Mouse (Mus musculus): ENCODE measurements around the gene Nadsyn1.
A peak's percentile ranks its signal among the peaks of the same experiment; 100 is the strongest.

Gene Nadsyn1

DNA sequence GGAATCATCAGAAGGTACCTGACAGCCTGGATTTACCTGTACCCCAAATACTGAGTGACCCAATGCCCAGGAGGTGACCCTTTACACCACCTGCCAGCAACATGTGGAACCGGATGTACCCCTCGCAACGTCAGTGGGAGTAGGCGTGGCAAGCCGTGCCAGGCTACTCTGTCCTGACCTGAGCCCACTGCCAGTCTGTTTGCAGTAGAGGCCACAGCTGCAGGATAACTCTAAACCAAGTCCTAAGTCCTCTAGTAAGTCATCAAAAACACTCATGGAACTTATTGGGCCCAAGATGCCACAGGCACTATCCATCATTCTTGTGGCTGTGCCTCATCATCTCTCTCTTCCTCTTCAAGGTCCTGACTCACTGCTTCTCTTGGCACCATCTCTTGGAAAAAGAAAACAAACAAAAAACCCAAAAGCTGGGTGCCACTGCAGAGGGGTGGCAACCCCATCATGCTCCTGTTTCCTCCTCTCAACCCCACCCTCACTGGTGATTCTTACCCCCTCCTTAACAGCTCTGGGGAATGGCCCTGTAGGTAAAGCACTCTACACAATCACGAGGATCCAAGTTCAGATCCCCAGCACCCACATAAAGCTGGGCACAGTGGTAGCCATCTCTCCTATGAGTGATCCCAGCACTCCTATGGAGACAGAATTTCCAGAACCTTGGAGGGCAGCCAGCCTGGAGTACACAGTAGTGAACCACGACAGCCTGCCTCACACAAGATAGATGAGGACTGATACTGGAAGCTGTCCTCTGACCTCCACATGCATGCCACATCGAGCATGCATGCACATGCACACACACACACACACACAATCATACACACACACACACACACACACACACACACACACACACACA, 21.2 kb downstream of the Nadsyn1 start:
- no peak for DNase-seq

DNA sequence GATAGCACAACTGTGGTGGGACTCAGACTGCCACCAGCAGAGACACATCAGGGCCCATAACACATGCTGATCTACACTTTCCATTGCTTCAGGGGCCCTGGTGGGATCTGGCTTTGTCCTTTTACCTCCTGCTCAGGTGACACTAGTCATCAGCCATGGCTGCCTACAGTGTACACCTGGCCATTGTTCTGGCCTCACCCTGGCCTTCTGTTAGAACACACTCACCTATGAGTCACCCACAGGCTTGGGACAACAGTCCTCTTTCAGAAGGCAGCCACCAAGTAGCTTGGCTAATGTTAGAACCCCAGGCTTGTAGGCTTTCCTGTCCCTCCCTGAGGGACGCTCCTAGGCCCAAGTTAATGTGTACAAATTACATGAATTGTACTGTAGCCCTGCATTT, 21.9 kb downstream of the Nadsyn1 start:
- no peak for DNase-seq

GRCm38 (mm10) chr7:143798783-143799182, 23.9 kb downstream of the Nadsyn1 start:
- no peak for DNase-seq

DNA sequence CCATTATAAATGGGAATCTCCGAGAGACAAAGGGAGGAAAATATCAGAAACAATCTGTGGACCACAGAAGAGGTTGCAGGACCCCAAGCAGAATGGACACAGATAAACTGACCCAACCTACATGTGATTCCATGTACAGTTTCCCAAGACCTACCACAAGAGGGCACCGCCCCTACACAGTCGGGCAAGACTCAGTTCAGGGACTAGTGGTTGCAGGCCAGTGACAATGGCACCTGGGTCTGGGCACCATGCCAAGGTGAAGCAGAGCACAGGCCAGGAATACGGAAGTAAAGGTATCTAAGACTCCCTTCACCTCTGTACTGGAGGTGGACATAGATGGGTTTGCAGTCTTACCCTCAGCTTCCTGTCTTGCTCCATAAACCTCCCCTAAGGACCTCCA, 29.5 kb downstream of the Nadsyn1 start:
- DNase-seq: peak; percentile 79 to 84

DNA sequence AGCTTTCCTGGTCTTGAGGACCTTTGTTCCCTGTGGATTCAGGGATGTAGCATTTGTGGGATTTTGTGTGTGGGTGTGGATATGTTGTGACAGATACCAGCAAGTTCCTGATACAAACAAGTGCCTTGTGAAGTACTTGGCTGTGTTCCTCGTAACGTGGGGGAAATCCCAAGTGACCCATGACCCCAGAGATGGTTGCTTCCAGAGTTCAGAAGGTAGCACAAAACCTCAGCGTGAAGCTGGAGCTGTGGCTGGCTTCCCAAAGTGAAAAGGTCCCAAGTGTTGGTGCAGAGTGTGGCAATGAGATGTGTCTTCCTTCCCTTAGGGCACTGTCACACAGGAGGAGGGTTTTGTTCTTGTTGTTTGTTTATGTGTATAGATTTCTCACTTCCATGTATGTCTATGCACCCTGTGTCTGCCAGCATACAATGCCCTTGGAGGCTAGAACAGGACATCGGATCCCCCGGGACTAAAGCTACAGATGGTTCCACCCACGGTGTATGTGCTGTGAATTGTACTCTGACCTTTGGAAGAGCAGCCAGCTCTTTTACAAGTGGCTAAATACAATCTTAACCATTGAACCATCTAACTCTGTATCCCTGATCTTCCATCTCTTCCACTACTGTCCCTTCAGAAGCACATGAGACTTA, 30.2 kb downstream of the Nadsyn1 start:
- no peak for DNase-seq

GRCm38 (mm10) chr7:143783996-143784829, 38.4 kb downstream of the Nadsyn1 start, which contains the start of gene Mrgpre:
Mrgpre (minus strand) TSS chr7:143784500.
- peak; percentile 67 to 70 for DNase-seq

DNA sequence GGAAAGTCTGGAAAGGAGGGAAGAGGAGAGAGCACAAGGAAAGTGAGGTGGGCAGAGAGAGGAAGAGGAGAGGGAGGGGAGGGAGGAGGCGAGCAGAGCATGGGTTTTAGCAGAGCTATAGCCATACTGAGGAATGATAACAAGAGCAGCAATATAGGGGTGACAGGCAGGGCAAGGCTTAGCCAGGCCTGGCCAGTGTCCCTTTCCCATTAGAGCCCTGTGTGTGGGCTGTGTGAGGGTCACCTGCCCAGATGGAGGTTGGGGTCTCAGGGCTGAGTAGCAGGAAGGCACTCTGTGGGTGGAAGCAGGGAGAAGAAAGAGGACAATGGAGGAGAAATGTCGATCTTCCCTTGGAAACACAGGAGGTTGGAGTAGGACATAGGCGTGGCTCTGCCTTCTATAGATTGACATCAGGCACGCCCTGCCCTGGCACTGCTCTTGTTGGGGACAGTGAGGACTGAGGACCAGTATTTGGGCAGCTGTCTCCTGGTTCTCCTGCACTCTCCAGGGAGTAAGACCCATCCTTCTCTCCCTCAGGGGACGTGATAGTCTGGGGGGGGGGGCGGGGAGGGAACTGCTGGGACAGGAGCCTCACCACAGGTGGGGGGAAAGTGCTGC, 39.2 kb downstream of the Nadsyn1 start:
- no peak for DNase-seq

- no peak for DNase-seq
These were observed 45.3 kb downstream of the Nadsyn1 start for GRCm38 (mm10) chr7:143777375-143777774.

- no peak for DNase-seq
These were observed 46.5 kb downstream of the Nadsyn1 start for GRCm38 (mm10) chr7:143776137-143776536.

GRCm38 (mm10) chr7:143769461-143769860, 53.2 kb downstream of the Nadsyn1 start:
- no peak for DNase-seq

GRCm38 (mm10) chr7:143768267-143768666, 54.4 kb downstream of the Nadsyn1 start:
- DNase-seq: no peak

- DNase-seq: no peak
These were observed 55.8 kb downstream of the Nadsyn1 start, which contains the start of gene Mrgprg for GRCm38 (mm10) chr7:143766893-143767292. Mrgprg (minus strand) TSS chr7:143766993.

- no peak for DNase-seq
These were observed 57.6 kb downstream of the Nadsyn1 start for GRCm38 (mm10) chr7:143764876-143765530.

- peak; percentile 45 to 51 for DNase-seq
These were observed 58.9 kb downstream of the Nadsyn1 start for GRCm38 (mm10) chr7:143763794-143764193.

DNA sequence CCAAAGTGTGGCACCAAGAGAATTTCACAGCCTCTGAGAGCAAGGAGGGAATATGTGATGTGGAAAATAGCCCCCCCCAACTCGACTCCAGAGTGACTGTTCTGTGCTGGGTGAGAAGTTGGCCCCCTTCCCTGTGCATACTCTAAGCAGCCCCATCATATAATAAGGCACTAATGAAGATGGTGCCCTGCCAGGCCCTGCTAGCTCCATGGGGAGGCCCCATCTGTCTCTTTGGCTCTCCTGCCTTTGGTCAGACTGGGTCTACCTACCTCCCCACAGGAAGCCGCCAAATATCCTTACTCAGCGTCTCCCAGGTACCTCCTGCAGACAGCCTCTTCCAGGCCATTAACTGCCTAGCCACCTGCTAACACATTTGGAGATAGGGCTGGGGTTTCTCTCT, 63.7 kb downstream of the Nadsyn1 start:
- DNase-seq: no peak

- DNase-seq: no peak
These were observed 65.0 kb downstream of the Nadsyn1 start for GRCm38 (mm10) chr7:143757696-143758095.

DNA sequence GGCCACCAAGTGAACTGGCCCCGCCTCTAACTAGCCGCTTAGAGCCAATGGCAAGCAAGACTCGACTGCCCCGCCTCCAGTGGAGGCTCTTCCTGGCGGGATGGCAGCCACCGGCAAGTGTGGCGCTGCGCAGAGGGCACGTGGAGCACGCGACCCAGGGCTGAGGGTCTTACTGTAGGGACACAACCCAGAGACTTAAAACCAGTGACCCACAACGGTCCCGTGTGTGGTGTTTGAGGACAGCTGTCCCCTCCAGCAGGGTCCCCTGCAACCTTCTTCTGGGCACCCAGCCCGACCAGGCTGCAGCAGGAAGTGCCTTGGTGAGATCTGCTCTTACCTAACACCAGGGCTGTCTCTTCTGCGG, 65.6 kb downstream of the Nadsyn1 start:
- peak; percentile 74 to 75 for DNase-seq

DNA sequence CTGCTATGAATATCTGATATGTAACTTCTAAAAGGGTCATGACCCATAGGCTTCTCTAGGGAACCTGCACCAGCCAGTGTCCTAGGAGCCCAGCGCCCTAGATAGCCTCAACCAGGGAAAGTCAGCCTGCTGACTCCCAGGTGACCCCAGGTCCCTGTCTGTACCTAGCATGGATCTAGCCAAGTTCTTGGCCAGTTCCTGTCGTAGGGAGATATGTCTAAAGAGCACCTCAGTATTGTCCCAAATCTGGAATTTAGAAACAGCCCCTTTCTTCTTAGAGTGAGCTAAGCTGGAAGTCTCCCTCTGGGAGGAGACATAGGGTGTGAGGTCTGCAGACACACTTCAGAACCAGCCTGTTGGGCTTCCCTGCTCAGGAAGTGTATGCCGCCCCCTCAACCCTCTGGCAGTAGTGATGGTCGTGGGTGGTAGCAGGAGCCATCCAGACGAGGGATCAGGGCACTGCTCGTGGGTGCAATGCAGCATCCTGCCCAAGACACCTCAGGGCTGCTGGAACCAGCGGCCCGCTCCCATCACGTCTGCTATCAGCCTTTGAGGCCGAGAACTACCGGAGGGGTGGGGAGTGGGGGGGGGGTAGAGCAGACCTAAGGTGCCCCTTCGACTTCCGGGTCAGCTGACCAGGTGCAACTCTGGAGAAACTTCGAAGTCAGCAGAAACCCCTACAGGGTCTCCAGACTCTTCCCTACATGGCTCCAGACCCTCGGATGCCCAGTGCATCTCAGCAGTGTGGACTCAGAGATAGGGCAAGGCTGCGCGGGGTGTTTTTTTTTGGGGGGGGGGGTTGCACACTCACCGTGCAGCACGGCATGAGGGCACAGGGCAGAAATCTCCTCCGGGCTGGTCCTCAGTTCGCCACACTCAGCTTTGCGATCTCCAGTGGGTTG, 66.3 kb downstream of the Nadsyn1 start, which contains the start of gene Osbpl5:
Osbpl5 (minus strand) TSS at position 861 of the 902 bp plus-strand sequence.
- no peak for DNase-seq

DNA sequence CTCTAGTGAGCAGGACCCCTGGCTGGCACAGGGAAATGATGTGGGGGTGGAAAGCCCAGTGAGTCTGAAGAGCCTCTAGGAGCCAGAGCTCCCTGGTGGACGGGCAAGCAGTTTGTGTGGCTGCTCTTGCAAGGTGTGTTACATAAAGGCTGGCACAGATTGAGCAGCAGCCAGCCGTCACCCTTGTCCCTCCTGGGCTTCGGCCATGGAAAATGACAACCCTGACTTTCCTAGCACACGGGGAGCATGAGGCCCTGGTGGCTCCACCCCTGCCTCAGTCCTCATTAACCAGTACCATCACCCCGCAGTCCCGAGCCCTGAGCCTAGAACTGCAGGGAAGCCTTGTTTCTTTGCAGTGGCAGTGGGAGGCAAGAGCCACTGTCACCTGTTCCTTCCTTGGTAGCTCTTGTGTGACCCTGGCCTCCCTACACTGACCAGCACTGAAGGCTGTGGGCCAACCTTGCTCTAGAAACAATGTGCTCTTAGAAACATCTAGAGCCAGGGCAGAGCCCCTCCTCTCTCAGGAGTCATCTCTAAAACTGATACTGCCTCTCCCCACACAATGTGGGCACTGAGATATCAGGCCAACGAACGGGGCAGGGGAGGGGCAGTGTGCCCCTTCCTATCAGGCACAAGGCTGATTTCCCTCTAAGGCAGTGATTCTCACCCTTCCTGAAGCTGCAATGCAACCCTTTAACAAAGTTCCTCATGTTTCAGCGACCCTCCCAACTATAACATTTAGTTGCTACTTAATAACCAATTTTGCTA, 67.1 kb downstream of the Nadsyn1 start:
- no peak for DNase-seq
